Mouse (Mus musculus): ENCODE measurements around the gene Lamb3.

GRCm38 (mm10) chr1:193317159-193317559, 109.7 kb downstream of the Lamb3 start:
- no peak for TF ChIP-seq EP300 (IDR thresholded peaks at IDR 0.05)
- TF ChIP-seq CTCF (IDR thresholded peaks at IDR 0.05): no peak

Measured in lung, postnatal 0 days (tissue).